Mouse (Mus musculus) embryo, embryonic 9.5 days (tissue): ENCODE data around the gene Mapt.
A peak's percentile ranks its signal among the peaks of the same experiment; 100 is the strongest.

Experiments used
- DNase-seq: peaks from one replicate; pipeline ENCODE4 v3.0.0-alpha.2; 2017; ENCODE audit errors: extremely low spot score

Mapt gene

DNA sequence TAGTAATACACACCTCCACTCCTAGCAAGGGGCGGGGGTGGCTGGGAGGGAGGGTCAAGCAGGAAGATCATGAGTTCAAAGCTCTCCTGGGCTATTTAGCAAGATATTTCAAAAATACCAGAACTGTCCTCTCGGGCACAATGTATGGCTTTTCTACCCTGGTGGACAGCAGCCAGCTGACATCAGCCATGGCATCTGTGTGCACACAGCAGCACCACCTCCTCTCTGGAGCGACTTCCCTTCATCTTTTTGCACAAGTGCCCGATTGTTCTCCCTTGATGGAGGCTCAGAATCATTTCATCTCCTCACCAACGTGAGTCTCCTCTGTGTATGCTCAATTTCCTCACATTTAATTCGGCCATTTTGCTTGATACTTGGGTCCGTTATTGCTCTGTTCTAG lies 44.6 kb downstream of the Mapt start:
- DNase-seq = no peak

- DNase-seq = peak; percentile 68
These were observed 47.0 kb downstream of the Mapt start for GRCm38 (mm10) chr11:104278222-104278621.

DNA sequence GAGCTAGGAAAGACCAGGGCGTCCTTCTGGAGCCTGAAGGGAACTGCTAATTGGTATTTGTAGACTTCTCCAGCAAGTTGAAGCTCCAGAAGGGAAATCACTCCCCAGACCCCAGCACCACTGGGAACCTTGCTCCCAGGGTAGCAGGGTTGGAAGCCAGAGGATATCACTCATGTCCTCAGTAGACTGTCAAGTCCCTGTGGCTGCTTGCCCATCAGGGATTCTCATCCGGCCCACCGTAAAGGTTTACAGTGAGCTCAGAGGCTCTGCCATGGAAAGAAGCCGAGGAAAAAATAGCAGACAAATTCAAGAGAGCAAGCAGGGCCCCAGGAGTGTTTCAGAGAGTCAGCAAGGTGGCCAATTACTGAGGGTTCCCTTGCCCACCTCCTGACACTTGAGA lies 47.9 kb downstream of the Mapt start:
- no peak for DNase-seq

DNA sequence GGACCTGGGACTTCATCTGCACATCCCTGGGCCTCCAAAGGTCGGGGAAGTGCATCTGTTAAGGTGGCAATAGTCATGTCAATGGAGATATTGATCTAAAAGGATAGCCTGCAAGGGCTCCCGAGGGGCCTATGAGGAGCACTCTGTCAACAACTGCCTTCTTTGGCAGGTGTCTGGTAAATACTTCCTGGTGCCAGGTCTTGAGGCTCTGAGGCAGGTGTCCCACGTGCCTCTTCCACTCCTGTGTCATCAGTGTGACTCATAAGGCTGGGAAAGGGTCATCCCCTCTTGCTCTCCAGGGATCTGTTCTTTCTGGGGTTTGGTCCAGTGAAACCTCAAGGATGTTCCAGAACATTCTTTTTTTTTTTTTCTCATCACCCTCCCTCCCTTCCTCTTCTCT lies 48.3 kb downstream of the Mapt start:
- no peak for DNase-seq

DNA sequence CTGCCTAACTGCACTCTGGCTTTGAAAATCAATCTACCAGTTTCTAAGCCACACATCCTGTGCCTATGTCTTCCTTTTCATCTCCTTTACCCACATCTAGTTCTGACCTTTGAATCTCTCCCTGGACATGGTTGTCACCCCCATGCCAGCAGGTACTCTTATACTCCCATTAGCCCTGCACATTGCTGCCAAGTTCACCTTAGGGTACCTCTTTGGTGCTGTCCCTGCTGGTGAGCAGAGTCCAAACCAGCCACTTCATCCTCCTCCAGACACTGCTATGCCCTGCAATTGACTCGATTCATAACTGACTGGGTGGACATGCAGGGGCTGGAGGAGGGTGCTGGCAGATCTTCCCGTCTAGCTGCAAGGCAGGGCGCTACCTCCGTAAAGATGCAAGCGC lies 50.3 kb downstream of the Mapt start:
- DNase-seq = no peak

DNA sequence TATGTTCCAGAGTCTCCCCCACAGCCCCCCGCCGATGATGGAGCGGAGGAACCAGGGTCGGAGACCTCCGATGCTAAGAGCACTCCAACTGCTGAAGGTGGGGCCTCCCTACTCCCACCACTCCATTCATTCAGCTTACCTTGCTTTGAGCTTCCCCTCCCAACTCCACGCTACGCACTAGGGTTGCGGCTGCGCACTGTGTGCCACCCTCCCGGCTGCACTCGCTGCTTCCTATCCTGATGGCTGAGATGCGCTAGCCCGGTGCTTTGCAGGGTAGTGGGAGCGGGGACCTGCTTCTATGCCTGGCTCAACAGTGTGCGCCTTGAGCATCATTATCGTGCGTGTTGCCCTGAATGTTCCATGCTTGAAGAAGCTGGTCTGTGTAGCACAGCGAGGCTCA lies 55.9 kb downstream of the Mapt start:
- DNase-seq = no peak

DNA sequence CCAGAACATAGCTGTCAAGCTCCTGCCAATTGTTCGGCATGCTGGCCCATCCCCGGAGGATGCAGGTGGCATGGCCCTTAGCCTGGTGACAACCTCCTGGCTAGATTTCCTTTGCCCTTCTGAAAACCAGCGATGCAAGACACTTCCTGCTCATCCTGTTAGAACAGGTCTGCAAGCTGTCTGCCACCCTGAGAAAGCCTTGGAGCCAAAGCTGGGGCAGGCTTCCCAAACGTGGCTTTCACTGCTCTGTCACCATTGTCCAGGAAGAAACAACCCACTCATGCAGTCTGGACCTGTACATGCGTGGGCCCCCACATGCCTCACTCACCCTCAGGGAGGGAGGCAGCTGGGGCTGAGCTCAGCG lies 57.6 kb downstream of the Mapt start:
- peak; percentile 18 for DNase-seq

- DNase-seq = peak; percentile 86
These were observed 58.2 kb downstream of the Mapt start for GRCm38 (mm10) chr11:104289199-104290031.

GRCm38 (mm10) chr11:104292443-104293220 lies 61.4 kb downstream of the Mapt start:
- no peak for DNase-seq

GRCm38 (mm10) chr11:104293241-104293640 lies 62.1 kb downstream of the Mapt start:
- no peak for DNase-seq

GRCm38 (mm10) chr11:104295145-104295544 lies 64.0 kb downstream of the Mapt start:
- no peak for DNase-seq

DNA sequence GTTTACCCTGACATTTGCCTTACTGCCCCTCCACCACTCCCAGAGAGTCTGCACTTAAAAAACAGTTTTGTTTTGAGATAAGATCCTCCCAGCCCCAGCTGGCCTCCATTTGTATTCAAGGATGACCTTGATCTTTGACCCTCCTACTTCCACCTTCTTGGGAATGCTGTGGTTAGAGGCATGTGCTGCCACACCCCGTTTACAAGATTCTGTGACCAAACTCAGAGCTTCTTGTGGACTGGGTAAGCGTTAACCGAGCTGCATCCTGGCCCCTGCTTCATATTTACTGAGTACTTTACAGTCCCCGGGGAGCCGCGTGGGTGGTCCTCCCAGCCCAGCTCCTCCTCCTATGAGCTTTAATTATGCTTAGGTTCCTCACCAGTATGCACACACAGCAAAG lies 64.5 kb downstream of the Mapt start:
- no peak for DNase-seq

GRCm38 (mm10) chr11:104297671-104298070 lies 66.5 kb downstream of the Mapt start:
- DNase-seq = no peak

GRCm38 (mm10) chr11:104302628-104303027 lies 71.4 kb downstream of the Mapt start:
- DNase-seq = no peak

- DNase-seq = no peak
These were observed 72.1 kb downstream of the Mapt start for GRCm38 (mm10) chr11:104303088-104303960.

- no peak for DNase-seq
These were observed 74.5 kb downstream of the Mapt start for GRCm38 (mm10) chr11:104305711-104306110.

GRCm38 (mm10) chr11:104306483-104306882 lies 75.3 kb downstream of the Mapt start:
- no peak for DNase-seq

DNA sequence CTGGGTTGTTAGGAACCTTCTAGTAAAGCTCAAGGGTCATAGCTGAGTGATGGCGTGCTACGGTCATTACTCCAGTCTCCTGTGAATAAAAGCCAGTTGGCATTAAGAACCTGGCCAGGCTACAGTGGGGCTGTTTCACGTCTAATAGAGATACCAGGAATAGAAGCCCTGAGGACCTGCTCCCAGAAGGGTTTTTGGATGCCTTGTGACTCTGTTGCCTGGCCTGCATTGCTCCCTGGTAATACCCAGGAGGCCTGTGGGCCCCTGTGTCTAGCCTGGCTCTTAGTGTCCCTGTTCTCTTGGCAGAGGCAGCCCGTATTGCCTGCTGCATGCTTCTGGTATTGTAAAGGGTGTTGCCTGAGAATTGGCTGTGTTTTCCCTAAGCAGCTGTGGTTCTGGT lies 75.9 kb downstream of the Mapt start:
- no peak for DNase-seq

DNA sequence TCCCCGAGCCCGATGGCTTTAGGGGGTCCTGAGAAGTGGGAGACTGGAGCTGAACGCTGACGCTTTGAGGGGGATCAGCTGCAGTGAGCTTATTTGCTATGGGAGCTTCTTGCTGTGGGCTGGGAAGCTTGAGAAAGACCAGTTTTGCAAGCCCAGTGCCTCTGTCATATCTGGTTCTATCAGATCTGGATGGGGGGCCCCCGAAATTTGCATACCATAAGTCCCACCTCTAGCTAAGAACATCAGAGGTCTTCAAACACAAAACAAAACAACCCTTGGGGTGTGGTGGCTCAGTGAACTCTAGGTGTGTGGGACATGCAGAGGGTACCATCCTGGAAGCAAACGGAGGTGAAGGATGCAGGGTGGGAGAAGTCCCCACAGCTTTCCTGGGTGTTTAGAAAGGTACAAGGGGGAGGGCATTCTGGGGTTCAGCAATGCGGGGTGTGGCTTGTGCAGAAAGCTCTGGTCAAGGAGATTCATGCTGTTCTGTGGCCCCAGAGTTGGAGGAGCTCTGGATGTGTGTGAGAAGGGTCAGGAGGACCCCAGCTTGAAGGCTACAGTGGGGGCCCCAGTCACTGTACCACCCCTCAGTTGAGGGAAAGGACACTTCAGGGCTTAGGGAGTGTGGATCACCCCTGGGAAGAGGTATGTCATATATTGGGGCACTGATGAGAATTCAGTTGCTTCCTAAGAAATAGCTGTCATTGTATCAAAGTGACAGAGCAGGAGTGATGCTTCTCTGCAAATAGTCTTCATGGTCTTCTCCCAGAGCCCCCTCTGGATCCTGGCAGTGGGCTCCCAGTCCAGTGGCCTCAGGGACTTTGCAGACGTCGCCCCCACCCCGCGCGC lies 78.4 kb downstream of the Mapt start:
- DNase-seq = no peak

GRCm38 (mm10) chr11:104310226-104310887 lies 79.2 kb downstream of the Mapt start:
- DNase-seq = no peak

- no peak for DNase-seq
These were observed 80.5 kb downstream of the Mapt start for GRCm38 (mm10) chr11:104311643-104312042.
